ENCODE assay signal across 11 mouse cellular contexts in genomic region chr14:25156171-25156570, GRCm38 (mm10).
DNase-seq lines count a peak whose midpoint lies in the region; ATAC-seq and TF ChIP-seq lines count a peak whose summit lies in the region.
"Had no signal": no experiment of that assay in that cellular context is flagged by ENCODE, and none has a peak within 500 bp of the region (broad histone marks: within the 10 kb centered on the region; RNA-seq: fewer than 3 reads in every experiment).

No protein-coding gene starts in this region.

- peak overlapping the region; percentile 64 for H3K27ac ChIP-seq in hindbrain, postnatal 0 days
- no peak overlapping the region for H3K27ac ChIP-seq in gastrocnemius, adult 2 months
- H3K27ac ChIP-seq: stomach, postnatal 0 days had no signal

- peak; percentile 22 for ATAC-seq in Patski
- no peak; the same call in 1 of the 2 replicates for ATAC-seq in hindbrain, postnatal 0 days

- no peak overlapping the region for H3K4me2 ChIP-seq in hindbrain, postnatal 0 days (ENCODE audit: low read depth, low read length)

- peak; percentile 94 for DNase-seq in heart, adult 11 months
- no peak for DNase-seq in heart, postnatal 25 days (ENCODE audit: low spot score)
- DNase-seq in Patski (ENCODE audit: low read depth, low spot score) = no peak
- peak; percentile 32 to 49 for DNase-seq in heart, adult 9 months (ENCODE audit: low spot score in 2 of 2)
- no peak for DNase-seq in hindbrain, postnatal 0 days (ENCODE audit: low spot score)
- DNase-seq in kidney, postnatal 10 days = no peak
- no peak for DNase-seq in gastrocnemius, adult 2 months
- no peak for DNase-seq in spleen, postnatal 14 days (ENCODE audit: low spot score in 2 of 2)
- DNase-seq: cerebellum, adult 11 months; liver had no signal

- CTCF ChIA-PET in Patski (lab: Charles Lee) = interaction anchor here (2.3 kb wide), 1 partner anchor 10 kb away, joined by 6 read pairs; no protein-coding TSS in a partner anchor

- no peak overlapping the region for H3K4me3 ChIP-seq in hindbrain, postnatal 0 days (ENCODE audit: low read length)
- H3K4me3 ChIP-seq in gastrocnemius, adult 2 months = no peak overlapping the region

- H3K27me3 ChIP-seq in Patski = no peaks in the 10 kb centered on the region
- H3K27me3 ChIP-seq in hindbrain, postnatal 0 days (ENCODE audit: insufficient read depth, low read length) = no peaks in the 10 kb centered on the region

- POLR2A ChIA-PET in Patski (lab: Charles Lee) = no interaction called here

- 0 out of 2 replicates have a peak, but pooled peaks cover 12% of the 10 kb centered on the region for H3K4me1 ChIP-seq in hindbrain, postnatal 0 days (ENCODE audit: insufficient read depth, low read length)

- no peaks in the 10 kb centered on the region for H3K9me3 ChIP-seq in hindbrain, postnatal 0 days (ENCODE audit: low read length)

- TF ChIP-seq CTCF in Patski (IDR thresholded peaks at IDR 0.05) = no peak
- no peak for TF ChIP-seq CTCF in hindbrain, postnatal 0 days (IDR thresholded peaks at IDR 0.05; ENCODE audit: low read depth)
- TF ChIP-seq CTCF in gastrocnemius, adult 2 months (IDR thresholded peaks at IDR 0.05) = no peak

- H3K36me3 ChIP-seq in hindbrain, postnatal 0 days (ENCODE audit: insufficient read depth, low read length) = no peaks in the 10 kb centered on the region

- WGBS in hindbrain, postnatal 0 days = 43% methylated on average over 9 of the region's 9 CpGs

- no peak overlapping the region for H3K9ac ChIP-seq in hindbrain, postnatal 0 days (replicated peaks; ENCODE audit: low read length)

- intact Hi-C loops in heart, postnatal 25 days (cut with DNase I) = no loop called here
- intact Hi-C loops in gastrocnemius, adult 2 months (cut with DNase I) = no loop called here

- in situ Hi-C loops in Patski (cut with MboI; ENCODE audit: low pct_unique_long_range_greater_than_20kb) = no loop called here

Comparison
In these comparisons a context has a peak if more than half of its experiments do, and no peak if none do; other contexts are left out.
1. DNase-seq: peak in heart, adult 11 months (single experiment) and heart, adult 9 months (2 of 2); none in heart, postnatal 25 days (single experiment), Patski (single experiment), hindbrain, postnatal 0 days (single experiment), kidney, postnatal 10 days (single experiment), gastrocnemius, adult 2 months (single experiment) and spleen, postnatal 14 days (0 of 2).